Mouse (Mus musculus): ENCODE results near the gene Wdfy3.

Wdfy3 gene

DNA sequence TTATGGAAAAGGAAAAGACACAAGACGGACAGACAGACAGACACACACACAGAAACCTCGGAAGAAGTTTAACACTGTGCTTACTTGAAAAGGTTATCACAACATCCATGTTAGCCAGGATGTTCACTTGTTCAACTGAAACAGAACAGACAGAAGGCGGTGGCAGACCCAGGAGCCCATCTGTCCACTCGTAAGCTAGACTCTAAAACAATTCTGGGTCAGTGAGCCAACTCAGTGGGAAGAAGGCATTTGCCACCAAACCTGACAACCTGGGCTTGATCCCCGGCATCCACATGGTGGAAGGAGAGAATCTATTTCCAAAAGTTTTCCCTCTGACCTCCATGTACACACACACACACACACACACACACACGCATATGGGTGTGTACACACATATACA, 237.7 kb downstream of the Wdfy3 start:
- no peak for DNase-seq (ENCODE audit: low read depth)

DNA sequence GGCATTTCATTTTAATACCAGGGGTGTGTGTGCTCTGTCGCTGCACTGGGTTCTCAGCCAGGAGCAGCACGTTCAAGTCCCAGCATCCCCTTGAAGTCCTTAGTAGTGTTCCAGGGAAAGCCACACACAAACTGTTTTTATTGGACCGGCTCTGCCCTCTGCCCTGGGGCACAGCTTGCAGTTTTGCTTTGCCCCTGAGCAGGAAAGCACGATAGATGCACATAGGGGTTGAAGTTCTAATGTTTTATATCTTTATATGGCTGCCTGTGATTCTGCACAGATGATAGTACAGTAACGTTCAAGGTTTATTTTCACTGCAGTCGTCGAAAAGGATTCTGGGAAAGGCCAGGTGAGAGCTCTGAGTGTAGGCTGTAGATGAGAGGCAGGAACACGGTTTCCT, 239.5 kb downstream of the Wdfy3 start:
- no peak for DNase-seq (ENCODE audit: low read depth)

DNA sequence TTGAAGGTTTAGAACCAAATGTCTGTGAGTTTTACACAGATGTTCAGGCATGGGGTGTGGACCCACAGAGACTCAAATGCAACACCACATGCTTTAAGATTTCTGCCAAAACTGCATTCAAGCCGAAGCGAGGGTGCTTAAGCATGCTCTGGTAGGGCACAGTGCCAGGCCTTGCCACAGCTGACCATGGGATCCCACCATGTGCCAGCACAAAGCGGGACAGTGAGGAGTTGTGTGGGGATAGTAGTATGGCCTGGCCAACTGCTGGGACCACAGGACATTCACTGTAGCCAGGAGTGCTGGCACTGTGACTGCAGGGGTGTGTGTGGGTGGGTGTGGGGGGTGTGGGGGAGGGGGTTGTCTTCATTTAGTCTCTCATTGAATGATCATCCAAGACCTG, 240.8 kb downstream of the Wdfy3 start:
- no peak for DNase-seq (ENCODE audit: low read depth)

DNA sequence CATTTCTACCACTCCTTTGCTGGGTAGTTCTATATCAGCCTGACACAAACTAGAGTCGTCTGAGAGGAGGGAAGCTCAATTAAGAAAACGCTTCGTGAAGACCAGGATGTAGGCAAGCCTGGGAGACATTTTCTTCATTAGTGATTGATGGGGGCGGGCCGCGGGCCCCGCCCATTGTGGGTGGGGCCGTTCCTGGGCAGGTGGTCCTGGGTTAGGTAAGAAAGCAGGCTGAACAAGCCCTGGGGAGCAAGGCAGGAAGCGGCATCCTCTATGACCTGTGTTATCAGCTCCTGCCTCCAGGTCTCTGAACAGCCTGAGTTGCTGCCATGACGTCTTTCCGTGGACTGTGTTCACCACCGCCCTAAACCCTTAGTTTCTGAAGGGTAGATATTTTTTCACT, 242.2 kb downstream of the Wdfy3 start:
- no peak for DNase-seq (ENCODE audit: low read depth)

DNA sequence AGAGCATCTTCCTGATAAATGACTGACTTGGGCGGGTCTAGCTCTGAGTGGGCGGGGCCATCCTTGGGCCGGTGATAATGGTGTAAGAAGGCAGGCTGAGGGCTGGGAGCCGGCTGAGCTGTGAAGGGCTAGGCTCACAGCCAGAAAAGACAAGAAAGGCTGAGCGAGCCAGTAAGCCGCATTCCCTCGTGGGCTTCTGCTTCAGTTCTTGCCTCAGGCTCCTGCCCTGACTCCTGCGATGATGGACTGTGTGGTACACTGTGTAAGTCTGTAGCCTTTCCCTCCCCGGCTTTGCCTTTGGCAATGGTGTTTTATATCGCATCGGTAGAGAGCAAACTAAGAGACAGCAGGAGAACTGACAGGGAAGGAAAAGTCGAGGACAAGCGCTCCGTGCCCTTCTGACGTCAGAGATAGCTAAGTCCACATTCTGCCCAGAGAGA, 243.2 kb downstream of the Wdfy3 start:
- peak; percentile 37 for DNase-seq (ENCODE audit: low read depth)

DNA sequence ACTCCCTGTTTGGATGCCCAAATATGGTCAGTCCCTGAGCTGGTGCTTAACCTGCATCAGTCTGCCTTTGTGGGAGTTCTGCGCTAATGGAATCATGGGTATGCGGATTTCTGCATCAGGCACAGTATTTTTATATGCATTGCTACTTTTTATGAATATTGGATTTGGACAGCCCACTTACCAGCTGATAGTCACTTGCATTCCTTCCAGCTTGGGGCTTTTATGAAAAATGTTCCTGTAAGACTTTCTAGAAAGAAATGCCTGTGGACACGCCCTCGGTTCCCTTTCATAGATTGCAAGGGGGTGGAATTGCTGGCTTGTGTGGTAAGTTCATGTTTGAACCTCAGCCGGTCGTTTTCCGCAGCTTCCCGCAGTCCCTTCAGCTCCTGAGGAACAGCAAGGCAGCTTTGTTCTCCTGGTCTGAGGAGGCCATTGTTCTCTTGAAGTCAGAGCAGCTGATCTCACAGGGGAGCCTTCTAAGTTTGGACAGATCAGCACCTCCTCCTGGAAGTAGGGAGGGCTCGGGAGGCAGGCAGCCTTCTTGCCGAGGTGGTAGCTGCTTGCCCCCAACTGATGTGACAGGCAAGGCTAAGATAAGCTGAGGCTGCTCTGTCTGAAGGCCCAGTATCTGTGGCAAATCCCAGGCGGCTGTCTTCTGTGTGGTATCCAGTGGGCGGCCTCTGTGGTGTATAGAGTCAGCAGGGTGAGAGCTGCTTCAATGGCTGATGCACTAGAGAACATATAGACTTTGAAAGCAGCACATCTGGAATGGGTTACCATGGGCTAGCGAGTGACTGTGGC, 244.4 kb downstream of the Wdfy3 start:
- no peak for DNase-seq (ENCODE audit: low read depth)

DNA sequence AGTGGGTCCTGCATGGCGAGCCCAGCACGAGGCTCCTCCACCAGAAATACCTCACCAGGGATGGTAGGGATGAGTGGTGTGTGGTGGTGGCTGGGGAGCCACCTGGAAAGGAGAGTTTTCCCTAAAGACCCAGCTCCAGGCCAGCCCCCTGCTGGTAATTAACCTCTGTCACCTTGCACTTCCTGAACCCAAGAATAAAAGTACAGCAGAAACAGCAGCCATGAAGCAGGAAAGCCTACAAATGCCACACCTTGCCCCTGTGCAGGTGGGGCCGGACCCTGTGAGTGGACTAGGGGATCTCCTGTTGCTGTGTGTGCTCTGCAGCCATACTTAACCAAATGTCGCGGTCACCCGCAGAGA, 247.4 kb downstream of the Wdfy3 start:
- DNase-seq (ENCODE audit: low read depth): no peak

DNA sequence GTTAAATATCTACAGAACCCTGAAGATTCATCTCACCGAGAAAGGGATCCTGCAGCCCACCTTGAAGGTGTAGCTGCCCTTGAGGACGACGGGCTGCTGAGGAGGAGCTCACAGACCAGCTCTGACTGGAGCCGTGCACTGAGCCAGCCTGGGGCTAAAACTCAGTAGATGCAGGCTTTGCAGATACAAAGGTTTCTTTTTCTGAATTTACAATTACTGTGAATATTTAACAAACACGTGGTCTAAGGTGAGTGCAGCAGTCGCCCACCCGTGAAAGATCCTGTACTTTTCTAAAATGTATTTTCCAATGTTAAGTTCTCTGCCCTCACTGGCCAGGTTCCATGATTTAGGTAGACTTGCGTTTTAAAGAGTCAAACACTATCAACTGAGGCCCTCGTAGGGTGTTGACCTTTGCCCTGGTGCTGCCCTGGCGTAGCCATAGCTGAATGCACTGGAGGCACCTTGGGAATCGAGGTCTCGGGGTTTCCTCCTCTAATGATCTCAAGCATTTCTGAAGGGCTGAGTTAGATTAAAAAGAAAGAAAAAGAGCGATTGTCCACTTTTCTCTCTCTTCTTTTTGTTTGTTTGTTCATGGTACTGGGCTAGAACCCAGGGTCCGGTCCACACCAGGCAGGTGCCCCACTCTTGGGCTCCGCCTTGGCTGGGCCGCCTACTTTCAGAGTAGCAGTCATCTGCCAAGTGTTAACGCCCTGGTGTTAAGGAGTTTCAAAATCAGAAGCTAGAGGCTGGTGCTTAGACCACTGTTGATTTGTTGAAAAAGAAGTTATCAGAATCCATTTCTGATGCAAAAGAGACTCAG, 248.0 kb downstream of the Wdfy3 start:
- DNase-seq (ENCODE audit: low read depth): no peak

DNA sequence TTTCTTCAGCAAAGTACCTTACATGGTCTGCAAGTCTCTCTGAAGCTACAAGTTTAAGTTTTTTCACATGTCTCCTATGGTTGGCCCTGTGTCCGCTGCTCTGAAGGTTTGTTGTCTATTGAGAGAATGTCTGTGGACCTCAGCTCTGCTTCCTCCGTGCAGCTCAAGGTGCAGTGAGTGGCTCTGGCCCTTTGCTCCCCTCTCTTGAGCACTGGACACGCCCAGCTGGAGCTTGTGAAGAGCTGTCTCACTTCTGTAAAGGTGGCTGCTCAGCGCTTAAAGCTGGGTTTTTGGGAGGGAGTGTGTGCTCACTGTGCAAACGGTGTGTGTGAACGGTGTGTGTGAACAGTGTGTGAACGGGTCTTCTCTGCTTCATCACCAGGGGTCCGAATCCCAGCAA, 248.7 kb downstream of the Wdfy3 start:
- no peak for DNase-seq (ENCODE audit: low read depth)

GRCm38 (mm10) chr5:101819844-101820243, 249.9 kb downstream of the Wdfy3 start:
- no peak for DNase-seq (ENCODE audit: low read depth)

GRCm38 (mm10) chr5:101819216-101819615, 250.5 kb downstream of the Wdfy3 start:
- DNase-seq (ENCODE audit: low read depth): no peak

DNA sequence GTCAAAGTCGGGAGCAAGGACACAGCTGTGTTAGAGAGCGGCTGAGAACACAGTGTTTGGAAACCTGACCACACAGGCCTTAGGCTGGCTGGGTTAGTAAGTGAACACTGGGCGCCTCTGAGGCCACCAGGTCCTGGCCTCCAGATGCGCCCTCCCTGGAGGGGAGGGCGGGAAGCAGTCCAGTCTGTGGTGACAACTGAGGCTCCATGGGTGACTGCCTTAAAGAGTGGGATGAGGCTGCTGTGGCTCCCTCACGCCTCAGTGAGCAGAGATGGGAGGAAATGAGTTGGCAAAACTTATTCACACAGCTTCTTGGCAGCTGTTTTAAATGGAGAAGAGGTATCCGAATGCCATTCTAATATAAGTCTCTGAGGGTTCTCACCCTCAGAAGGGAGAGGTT, 252.9 kb downstream of the Wdfy3 start:
- no peak for DNase-seq (ENCODE audit: low read depth)

- DNase-seq (ENCODE audit: low read depth): no peak
These were observed 258.2 kb downstream of the Wdfy3 start for GRCm38 (mm10) chr5:101811296-101812169.

DNA sequence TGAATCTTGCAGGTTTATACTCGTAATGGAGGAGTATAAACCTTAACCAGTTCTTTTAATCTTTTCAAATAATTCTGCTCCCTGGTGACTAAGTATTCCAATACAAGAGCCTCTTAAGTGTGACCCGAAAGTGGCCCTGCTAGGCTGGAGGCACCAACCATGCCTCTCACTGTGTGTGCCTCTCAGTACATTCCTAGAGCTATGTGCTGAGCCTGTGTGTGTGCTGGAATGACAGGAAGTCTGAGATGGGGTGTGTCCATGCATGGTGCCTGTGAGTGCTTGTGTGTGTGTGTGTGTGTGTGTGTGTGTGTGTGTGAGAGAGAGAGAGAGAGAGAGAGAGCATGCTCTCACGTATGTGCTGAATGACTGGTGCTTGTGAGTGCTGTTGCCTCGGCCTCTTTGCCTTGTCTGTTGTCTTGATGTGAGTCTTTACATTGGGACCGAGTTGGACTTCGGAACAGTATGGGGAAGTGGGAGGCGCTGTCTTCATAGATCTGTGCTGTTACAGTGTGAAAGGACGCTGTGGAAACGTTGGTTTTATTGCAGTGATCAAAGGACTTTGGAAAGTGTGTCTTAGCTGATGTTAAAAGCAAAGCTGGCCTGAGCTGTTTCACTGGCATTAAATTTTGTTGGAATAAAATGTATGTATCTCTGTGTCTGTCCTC, 267.2 kb downstream of the Wdfy3 start:
- no peak for DNase-seq (ENCODE audit: low read depth)

GRCm38 (mm10) chr5:101801891-101802290, 267.8 kb downstream of the Wdfy3 start:
- no peak for DNase-seq (ENCODE audit: low read depth)

DNA sequence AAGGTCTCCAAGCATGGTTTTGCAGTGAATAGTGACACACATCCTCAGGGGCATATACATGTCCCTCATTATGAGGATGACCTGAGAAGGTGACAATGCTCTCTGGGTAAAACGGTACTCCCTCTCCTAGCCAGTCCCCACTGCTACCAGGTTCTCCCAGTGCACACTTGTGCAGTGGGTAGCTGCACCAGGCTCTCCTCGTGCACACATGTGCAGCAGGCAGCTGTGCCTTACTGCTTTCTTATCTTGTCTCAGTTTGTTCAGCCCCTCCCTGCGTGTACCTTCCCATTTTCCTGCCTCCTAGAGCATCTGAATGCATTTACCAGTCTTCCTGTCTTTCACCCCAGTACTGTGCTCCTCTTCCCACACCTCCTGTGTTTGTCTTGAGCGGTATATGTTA, 277.1 kb downstream of the Wdfy3 start:
- DNase-seq (ENCODE audit: low read depth): no peak

- no peak for DNase-seq (ENCODE audit: low read depth)
These were observed 279.2 kb downstream of the Wdfy3 start for GRCm38 (mm10) chr5:101790560-101790959.

DNA sequence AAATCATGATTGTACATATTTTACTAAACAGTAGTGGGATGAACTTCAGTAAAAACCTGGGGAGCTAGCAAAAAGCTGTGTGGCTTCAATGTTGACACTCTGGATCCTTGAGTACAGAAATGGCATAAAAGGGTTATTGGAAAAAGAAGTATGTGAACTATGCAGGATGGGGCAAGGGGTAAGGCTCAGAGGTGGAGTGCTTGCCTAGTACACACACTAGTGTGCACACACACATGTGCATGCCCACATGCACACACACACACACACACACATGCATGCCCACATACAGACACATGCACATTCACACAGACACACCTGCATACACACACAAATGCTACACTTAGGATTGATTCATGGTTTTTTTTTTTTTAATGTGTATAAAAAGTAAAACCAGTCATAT, 280.0 kb downstream of the Wdfy3 start:
- DNase-seq (ENCODE audit: low read depth): no peak

DNA sequence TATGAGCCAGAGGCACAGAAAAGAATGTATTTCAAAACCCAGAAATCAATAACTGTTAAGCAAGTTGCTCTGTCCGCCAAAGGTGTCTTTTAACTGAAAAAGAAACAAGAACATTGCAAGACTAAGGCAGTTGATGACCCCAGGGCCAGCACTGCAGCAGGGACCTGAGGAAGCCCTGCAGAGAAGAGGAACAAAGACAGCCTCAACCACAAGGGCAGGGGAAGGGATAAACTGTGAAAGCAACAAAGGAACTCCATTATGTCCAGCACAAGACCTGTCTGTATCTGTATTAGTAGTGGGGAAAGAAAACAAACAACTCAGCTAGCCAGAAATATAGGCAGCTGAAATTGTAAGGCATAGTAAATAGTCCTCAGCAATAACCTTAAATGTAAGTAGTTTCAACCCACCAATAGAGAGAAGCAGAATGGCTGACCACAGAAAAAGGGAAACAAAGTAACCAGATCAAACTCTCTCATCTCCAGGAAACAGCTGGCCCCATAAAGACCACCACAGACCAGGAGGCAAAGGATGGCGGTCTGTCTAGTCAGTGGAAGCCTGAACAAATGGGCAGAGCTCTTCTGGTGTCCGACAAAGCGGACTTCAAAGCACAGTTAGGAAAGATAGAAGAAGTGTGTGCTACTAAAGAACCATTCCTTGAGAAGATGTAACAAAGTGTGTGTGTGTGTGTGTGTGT, 283.7 kb downstream of the Wdfy3 start:
- DNase-seq (ENCODE audit: low read depth): peak; percentile 40

- DNase-seq (ENCODE audit: low read depth): no peak
These were observed 284.9 kb downstream of the Wdfy3 start for GRCm38 (mm10) chr5:101784787-101785186.

DNA sequence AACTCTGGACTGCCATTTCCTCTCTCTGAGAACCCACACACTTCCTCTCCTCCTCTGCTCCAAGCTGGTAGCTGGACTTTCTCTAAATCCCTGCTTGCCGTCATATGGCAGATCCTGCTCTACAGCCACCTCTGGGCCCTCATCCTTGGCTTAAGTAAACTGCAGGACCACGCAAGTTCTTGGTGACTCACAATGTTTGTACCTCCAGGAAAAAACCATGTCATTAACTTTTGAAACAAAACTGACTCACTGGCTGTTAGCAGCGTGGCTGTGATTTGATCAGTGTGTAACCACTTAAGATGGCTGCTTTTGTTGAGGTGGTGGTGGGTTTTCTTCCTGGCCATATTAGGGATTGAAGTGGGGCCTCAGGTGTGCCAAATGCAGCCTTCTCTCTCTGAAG, 285.4 kb downstream of the Wdfy3 start:
- no peak for DNase-seq (ENCODE audit: low read depth)

Measured in c-Kit-positive CD71-negative TER-119-negative erythroid progenitor cells, embryonic 14.5 days (primary cell).